Mouse (Mus musculus) liver, postnatal 0 days (tissue): ENCODE results near the gene 4931409K22Rik.

Source experiments
- CTCF ChIP-seq: sonication (generic); IDR thresholded peaks from 2 replicates; pipeline ENCODE4 v1.5.1; 2016; ENCODE audit warnings: antibody characterized with exemption, low read depth
- EP300 ChIP-seq: IDR thresholded peaks from 2 replicates; pipeline ENCODE4 v1.6.1; 2016; ENCODE audit warnings: antibody characterized with exemption, low read depth, mild to moderate bottlenecking

GRCm38 (mm10) chr5:24600236-24600635 lies 43.6 kb upstream of the 4931409K22Rik start:
- TF ChIP-seq CTCF: no peak
- no peak for TF ChIP-seq EP300
